11 mouse cellular contexts compared by ENCODE assay signal in the genomic region with DNA sequence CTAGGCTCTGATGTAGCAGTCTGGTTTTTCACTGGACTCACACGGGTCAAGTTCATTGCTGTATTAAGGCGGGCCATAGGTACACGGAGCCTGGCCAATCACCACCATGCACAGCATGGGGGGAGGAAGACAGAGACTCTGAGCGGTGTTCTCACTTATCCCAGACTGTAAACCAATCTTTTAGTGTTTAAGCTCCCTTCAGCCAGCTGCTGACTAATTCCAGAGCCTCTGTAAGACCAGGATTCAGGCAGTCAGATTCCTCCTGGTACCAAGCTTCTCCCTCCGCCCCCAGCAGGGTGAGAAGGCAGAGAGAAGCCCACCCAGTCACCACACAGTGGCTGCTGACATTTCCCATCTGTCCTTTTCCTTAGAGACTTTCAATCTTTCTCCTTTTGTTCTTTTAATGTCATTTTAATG. TPM values are rescaled to one million over a fixed set of nuclear protein-coding genes. Genes with fewer than 3 reads are reported as not detected.
DNase-seq lines count a peak whose midpoint lies in the region; ATAC-seq lines count a peak whose summit lies in the region.
"Had no signal": no experiment of that assay in that cellular context is flagged by ENCODE, and none has a peak within 500 bp of the region (broad histone marks: within the 10 kb centered on the region; RNA-seq: fewer than 3 reads in every experiment).

No protein-coding gene starts in this region.

- H3K9ac ChIP-seq in lung, embryonic 15.5 days, result no peak overlapping the region
- H3K9ac ChIP-seq in embryonic facial prominence, embryonic 15.5 days, result no peak overlapping the region
- no peak overlapping the region for H3K9ac ChIP-seq in midbrain, embryonic 16.5 days (ENCODE audit: low read depth, low read length)
- no peak overlapping the region for H3K9ac ChIP-seq in liver, embryonic 12.5 days

- WGBS in lung, embryonic 15.5 days, result 21% methylated on average over 5 of the region's 5 CpGs
- 31% methylated on average over 5 of the region's 5 CpGs for WGBS in embryonic facial prominence, embryonic 15.5 days
- 51% methylated on average over 5 of the region's 5 CpGs for WGBS in midbrain, embryonic 16.5 days
- WGBS in liver, embryonic 12.5 days (ENCODE audit: insufficient replicate concordance), result 55% methylated on average over 5 of the region's 5 CpGs

- ATAC-seq in lung, embryonic 15.5 days (ENCODE audit: borderline replicate concordance, extremely low read depth, low FRiP score, low TSS enrichment), result peak; percentile 64; the same call in 1 of the 2 replicates
- ATAC-seq in embryonic facial prominence, embryonic 15.5 days (ENCODE audit: insufficient number of reproducible peaks, low FRiP score, low TSS enrichment, low read depth), result 0 out of 2 replicates have a peak, but pooled peaks have one; percentile 52
- ATAC-seq in midbrain, embryonic 16.5 days, result peak; percentile 43; the same call in 1 of the 2 replicates
- ATAC-seq in frontal cortex, adult (ENCODE audit: low TSS enrichment), result no peak; the same call in 1 of the 2 replicates
- ATAC-seq in liver, embryonic 12.5 days, result no peak

- no peak overlapping the region for H3K4me3 ChIP-seq in lung, embryonic 15.5 days
- H3K4me3 ChIP-seq in embryonic facial prominence, embryonic 15.5 days (replicated peaks), result no peak overlapping the region
- H3K4me3 ChIP-seq in midbrain, embryonic 16.5 days (ENCODE audit: low read depth, low read length), result no peak overlapping the region
- no peak overlapping the region for H3K4me3 ChIP-seq in liver, embryonic 12.5 days

- 0 out of 2 replicates have a peak, but pooled peaks cover 3% of the 10 kb centered on the region for H3K4me1 ChIP-seq in lung, embryonic 15.5 days
- H3K4me1 ChIP-seq in embryonic facial prominence, embryonic 15.5 days, result peaks cover under 1% of the 10 kb centered on the region; the same call in 1 of the 2 replicates
- peaks cover 3% of the 10 kb centered on the region; the same call in 1 of the 2 replicates for H3K4me1 ChIP-seq in midbrain, embryonic 16.5 days (ENCODE audit: control insufficient read depth, insufficient read depth, low read length)
- no peaks in the 10 kb centered on the region for H3K4me1 ChIP-seq in liver, embryonic 12.5 days

- no peaks in the 10 kb centered on the region for H3K9me3 ChIP-seq in lung, embryonic 15.5 days
- H3K9me3 ChIP-seq in embryonic facial prominence, embryonic 15.5 days (replicated peaks), result no peaks in the 10 kb centered on the region
- H3K9me3 ChIP-seq in midbrain, embryonic 16.5 days (replicated peaks; ENCODE audit: control insufficient read depth, low read length, poor library complexity, severe bottlenecking), result no peaks in the 10 kb centered on the region
- no peaks in the 10 kb centered on the region for H3K9me3 ChIP-seq in liver, embryonic 12.5 days (replicated peaks)

- peak overlapping the region; percentile 17; the same call in 1 of the 2 replicates for H3K27ac ChIP-seq in lung, embryonic 15.5 days
- H3K27ac ChIP-seq in embryonic facial prominence, embryonic 15.5 days (replicated peaks), result no peak overlapping the region
- peak overlapping the region; percentile 29; the same call in 1 of the 2 replicates for H3K27ac ChIP-seq in midbrain, embryonic 16.5 days (ENCODE audit: low read length)
- H3K27ac ChIP-seq in liver, embryonic 12.5 days, result no peak overlapping the region
- H3K27ac ChIP-seq: macrophage had no signal

- H3K4me2 ChIP-seq in lung, embryonic 15.5 days, result no peak overlapping the region
- no peak overlapping the region for H3K4me2 ChIP-seq in embryonic facial prominence, embryonic 15.5 days (replicated peaks)
- H3K4me2 ChIP-seq in midbrain, embryonic 16.5 days (ENCODE audit: low read length), result no peak overlapping the region
- no peak overlapping the region for H3K4me2 ChIP-seq in liver, embryonic 12.5 days

- H3K36me3 ChIP-seq in lung, embryonic 15.5 days, result no peaks in the 10 kb centered on the region
- H3K36me3 ChIP-seq in embryonic facial prominence, embryonic 15.5 days, result no peaks in the 10 kb centered on the region
- no peaks in the 10 kb centered on the region for H3K36me3 ChIP-seq in midbrain, embryonic 16.5 days (ENCODE audit: control insufficient read depth, insufficient read depth, low read length)
- H3K36me3 ChIP-seq in liver, embryonic 12.5 days, result no peaks in the 10 kb centered on the region

- H3K27me3 ChIP-seq in lung, embryonic 15.5 days, result no peaks in the 10 kb centered on the region
- H3K27me3 ChIP-seq in embryonic facial prominence, embryonic 15.5 days, result no peaks in the 10 kb centered on the region
- H3K27me3 ChIP-seq in midbrain, embryonic 16.5 days (ENCODE audit: control insufficient read depth, insufficient read depth, low read depth, low read length), result no peaks in the 10 kb centered on the region
- H3K27me3 ChIP-seq in liver, embryonic 12.5 days (replicated peaks), result no peaks in the 10 kb centered on the region

- DNase-seq in lung, postnatal 14 days, result no peak
- peak; percentile 21 for DNase-seq in embryo, embryonic 11 days
- DNase-seq in urinary bladder, adult 2 months (ENCODE audit: low spot score), result no peak
- DNase-seq: kidney, adult 8-10 months; thymus, postnatal 25 days had no signal

RNA-seq across cellular contexts. Expression of a gene that starts 22.9 kb away (rescaled TPM):
- 11.3 and 11.7 TPM in 2 replicates for polyA plus RNA-seq in lung, embryonic 15.5 days (2015; fragmentation: Nextera tagmentation; extraction: Ambion mirVana)
- 11.8 and 12.7 TPM in 2 replicates for polyA plus RNA-seq in embryonic facial prominence, embryonic 15.5 days (2015; fragmentation: Nextera tagmentation; extraction: Ambion mirVana)
- 10.3 and 11.5 TPM in 2 replicates for polyA plus RNA-seq in midbrain, embryonic 16.5 days (2015; fragmentation: Nextera tagmentation; extraction: Ambion mirVana)
- 5.7 and 6.0 TPM in 2 replicates for polyA plus RNA-seq in urinary bladder, adult 2 months (2012; rRNA removed)
- 7.9 and 8.2 TPM in 2 replicates for polyA plus RNA-seq in liver, embryonic 12.5 days (2016; fragmentation: Nextera tagmentation; extraction: Ambion mirVana)

Comparison
In these comparisons a context has a peak if more than half of its experiments do, and no peak if none do; other contexts are left out.
1. ATAC-seq: peak in lung, embryonic 15.5 days (single experiment), embryonic facial prominence, embryonic 15.5 days (single experiment) and midbrain, embryonic 16.5 days (single experiment); none in frontal cortex, adult (single experiment) and liver, embryonic 12.5 days (single experiment).
2. H3K27ac ChIP-seq: peak in lung, embryonic 15.5 days (single experiment) and midbrain, embryonic 16.5 days (single experiment); none in embryonic facial prominence, embryonic 15.5 days (single experiment) and liver, embryonic 12.5 days (single experiment).